Mouse (Mus musculus): Measurements from ENCODE around the gene Hipk1.

Gene Hipk1

DNA sequence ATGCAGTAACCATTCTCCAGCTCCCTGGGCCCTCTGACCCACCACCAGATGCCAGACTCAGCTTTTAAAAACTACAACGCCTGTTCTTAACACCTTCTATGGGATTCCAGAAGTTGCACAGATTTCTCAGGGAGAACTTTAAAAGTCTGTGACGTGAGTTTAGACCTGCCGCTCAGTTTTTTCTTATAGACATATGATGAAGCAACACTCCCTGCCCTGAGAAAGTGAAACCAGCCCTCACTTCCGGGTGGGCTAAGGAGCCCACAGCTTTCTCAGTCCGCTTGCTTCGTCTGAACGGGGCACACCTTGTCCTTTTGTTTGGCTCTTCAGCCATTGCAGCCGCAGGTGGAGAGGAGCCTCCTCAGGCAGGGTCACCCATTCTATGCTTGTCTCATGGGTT is 76.4 kb downstream of the Hipk1 start:
- peak; percentile 37 to 44 for DNase-seq

DNA sequence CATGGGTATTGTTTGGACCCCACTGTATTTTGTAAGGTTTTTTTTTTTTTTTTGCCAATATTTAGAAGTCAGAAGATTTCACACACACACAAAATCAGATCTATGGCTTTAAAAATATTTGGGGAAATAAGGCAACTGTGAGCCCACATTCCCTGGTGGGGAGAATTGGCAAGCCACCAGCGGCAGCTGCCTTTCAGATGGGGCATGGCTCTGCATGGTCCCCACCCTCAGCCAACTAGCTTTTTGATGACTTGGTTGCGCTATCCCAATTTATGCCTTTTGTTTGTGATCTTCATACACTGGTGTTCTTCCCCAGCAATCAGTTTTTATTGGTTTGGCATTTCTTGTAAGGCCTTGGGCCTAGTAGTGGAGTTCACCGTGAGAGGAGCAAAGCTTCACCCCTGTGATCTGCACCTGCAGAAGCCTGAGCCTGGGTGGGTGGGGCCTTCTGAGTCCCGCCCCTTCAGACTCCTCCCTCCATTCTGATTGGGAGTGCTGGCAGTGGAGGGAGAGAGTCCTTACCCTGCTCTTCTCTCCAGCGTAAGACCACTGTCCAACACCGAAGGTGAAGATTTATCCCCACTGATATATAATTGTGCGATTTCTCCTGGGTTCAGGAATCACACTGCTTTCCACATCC is 77.0 kb downstream of the Hipk1 start:
- peak; percentile 38 to 64 for DNase-seq

DNA sequence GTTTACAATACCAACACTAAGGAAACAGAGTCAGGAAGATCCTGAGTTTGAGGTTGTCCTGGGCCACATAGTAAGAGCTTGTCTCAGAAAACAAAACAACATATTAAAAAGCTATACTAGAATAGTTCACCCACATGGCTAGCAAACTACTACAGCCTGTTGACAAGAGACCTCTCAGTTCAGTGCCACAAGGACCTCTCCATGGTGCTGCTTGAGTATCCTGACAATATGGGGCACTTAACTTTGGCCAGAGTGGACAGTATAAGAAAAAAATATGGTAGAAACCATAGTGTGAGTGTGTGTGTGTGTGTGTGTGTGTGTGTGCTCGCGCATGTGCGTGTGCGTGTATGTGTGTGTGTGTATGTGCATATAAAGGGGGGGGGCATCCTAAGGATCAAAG is 79.2 kb downstream of the Hipk1 start:
- no peak for DNase-seq

DNA sequence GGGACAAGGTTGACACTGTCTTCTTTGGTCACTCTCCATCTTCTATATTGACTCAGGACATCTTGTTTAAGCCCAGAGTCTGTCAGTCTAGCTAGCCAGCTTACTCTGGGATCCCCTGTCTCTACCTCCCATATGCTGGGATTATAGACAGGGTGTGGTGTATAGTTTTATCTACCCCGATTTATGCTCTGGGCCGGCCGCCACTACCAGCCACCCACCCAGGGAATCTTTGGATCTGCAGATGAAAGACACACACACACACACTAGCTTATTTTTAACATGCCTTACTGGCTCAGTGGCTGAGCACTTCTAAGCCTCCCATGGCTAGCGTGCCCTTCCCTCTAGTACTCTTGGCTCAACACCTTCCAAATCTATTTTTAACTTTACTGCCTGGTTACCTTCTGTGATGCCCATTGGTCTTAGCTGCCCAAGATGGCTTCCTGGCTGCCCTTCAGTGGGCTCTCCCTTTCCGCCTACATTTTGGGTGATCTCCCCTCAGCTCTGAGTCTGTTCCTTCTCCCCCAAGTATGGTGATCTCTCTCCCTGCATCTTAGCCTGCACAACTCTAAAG is 81.8 kb downstream of the Hipk1 start:
- no peak for DNase-seq

DNA sequence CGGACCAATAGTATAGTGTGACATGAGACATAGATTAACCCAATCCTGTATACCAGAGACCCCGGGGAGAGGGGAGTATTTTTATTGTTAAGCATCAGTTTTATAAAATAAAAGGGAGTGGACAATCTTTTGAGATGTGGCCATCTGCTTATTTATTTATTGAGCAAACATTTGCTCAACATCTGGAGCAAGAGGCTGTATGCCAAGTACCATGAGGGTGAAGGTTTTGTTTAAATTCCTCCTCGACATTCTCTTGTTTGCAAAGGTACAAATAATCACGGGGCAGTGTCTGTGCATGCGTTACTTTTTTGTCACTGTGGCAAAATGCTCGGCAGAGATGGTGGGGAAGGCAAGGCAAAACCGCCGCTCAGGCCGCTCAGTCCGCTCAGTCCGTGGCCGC is 85.9 kb downstream of the Hipk1 start:
- DNase-seq = no peak

DNA sequence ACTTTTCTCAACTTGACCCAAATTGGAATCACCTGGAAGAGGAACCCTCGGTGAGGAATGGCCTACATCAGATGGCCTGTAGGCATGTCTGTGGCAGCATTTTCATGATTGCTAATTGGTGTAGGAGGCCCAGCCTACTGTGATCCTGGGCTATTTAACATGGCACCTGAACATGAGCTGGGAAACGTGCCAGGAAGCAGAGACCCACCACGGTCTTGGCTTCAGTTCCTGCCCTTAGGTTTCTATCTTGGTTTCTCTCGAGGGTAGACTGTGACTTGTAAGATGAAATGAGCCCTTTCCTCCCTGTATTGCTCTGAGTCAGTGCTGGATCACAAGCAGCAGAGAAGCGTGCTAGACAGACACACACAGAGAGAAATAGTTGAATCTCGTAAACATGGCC is 86.7 kb downstream of the Hipk1 start:
- DNase-seq = no peak

DNA sequence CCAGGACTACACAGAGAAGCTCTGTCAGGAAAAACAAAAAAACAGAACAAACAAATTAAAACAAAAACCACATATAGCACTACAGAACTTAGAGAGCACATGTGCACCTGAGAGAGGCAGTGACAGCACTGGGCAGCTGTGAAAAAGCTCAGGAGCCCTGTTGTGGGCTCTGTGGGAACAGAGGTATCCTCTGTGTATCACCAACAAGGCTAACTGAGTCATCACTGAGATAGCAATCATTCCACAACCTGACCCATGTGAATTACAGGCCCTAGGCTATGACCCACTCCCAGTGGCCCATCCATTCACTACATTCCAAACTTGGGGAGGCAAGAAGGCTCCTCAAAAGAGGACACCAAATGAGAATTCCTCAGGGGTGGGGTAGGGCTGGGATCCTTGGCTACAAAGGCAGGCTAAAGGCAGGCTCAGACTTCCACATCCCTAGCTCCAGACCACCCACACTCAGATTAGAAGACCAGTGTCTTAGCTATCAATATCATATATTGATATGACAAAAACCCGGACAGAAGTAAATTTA is 94.9 kb downstream of the Hipk1 start:
- DNase-seq = no peak

DNA sequence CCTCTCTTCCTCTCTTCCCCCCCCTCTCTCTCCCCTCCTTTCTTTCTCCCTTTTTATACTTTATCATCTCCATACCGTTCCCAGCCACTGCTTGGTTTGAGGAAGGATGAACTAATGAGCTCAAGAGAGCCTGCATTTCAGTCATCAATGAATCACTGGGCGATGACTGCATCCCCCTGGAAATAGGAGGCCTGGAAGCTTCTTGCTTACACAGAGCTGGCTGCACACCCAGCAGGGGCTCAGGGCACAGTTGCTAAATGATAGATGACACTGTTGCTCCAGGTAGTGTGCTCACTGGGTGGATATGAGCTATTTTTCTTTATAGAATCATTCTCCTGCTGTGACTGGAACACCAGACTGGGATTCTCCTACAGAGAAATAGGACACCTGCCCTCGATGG is 95.8 kb downstream of the Hipk1 start:
- no peak for DNase-seq

DNA sequence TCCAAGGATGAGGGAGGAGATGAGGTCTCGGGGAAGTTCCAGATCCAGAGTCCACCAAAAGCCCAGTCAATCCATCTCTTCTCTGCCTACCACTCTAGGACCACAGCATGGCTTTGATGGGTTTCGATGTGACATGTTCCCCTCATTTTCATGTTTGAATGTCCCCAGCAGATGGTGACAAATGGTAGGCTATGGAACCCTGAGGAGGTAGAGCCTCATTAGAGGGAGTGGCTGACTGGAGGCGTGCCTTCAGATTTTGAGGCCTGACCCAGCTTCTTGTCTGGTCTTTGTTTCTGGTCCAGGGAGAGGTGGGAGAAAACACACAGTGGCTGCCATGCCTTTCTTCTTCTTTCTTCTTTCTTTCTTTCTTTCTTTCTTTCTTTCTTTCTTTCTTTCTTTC is 100.9 kb downstream of the Hipk1 start:
- peak in 1 of 2 experiments; percentile 9 for DNase-seq
